Mouse (Mus musculus): Measurements from ENCODE around the gene Ltc4s.

The Ltc4s gene

GRCm38 (mm10) chr11:50223783-50224662, 14.4 kb downstream of the Ltc4s start:
- DNase-seq (ENCODE audit: low spot score): no peak

- no peak for DNase-seq (ENCODE audit: low spot score)
These were observed 15.7 kb downstream of the Ltc4s start for GRCm38 (mm10) chr11:50222559-50223276.

GRCm38 (mm10) chr11:50219833-50220232, 18.6 kb downstream of the Ltc4s start:
- no peak for DNase-seq (ENCODE audit: low spot score)

GRCm38 (mm10) chr11:50217811-50218210, 20.6 kb downstream of the Ltc4s start:
- no peak for DNase-seq (ENCODE audit: low spot score)

- DNase-seq (ENCODE audit: low spot score): no peak
These were observed 21.6 kb downstream of the Ltc4s start for GRCm38 (mm10) chr11:50216724-50217366.

- DNase-seq (ENCODE audit: low spot score): no peak
These were observed 22.8 kb downstream of the Ltc4s start for GRCm38 (mm10) chr11:50215633-50216032.

GRCm38 (mm10) chr11:50214631-50215030, 23.8 kb downstream of the Ltc4s start:
- no peak for DNase-seq (ENCODE audit: low spot score)

- no peak for DNase-seq (ENCODE audit: low spot score)
These were observed 25.3 kb downstream of the Ltc4s start for GRCm38 (mm10) chr11:50212848-50213758.

GRCm38 (mm10) chr11:50212060-50212739, 26.2 kb downstream of the Ltc4s start:
- no peak for DNase-seq (ENCODE audit: low spot score)

- no peak for DNase-seq (ENCODE audit: low spot score)
These were observed 26.9 kb downstream of the Ltc4s start for GRCm38 (mm10) chr11:50211322-50212059.

GRCm38 (mm10) chr11:50210505-50211151, 27.8 kb downstream of the Ltc4s start, which contains the start of the genes Sqstm1 and Mgat4b:
TSS of gene Sqstm1 (minus strand) at chr11:50210827.
TSS of gene Mgat4b (plus strand) at chr11:50210890.
- peak; percentile 77 for DNase-seq (ENCODE audit: low spot score)

GRCm38 (mm10) chr11:50210101-50210504, 28.3 kb downstream of the Ltc4s start:
- peak; percentile 82 for DNase-seq (ENCODE audit: low spot score)

- no peak for DNase-seq (ENCODE audit: low spot score)
These were observed 30.4 kb downstream of the Ltc4s start for GRCm38 (mm10) chr11:50208039-50208438.

GRCm38 (mm10) chr11:50207344-50207743, 31.1 kb downstream of the Ltc4s start:
- DNase-seq (ENCODE audit: low spot score): no peak

- DNase-seq (ENCODE audit: low spot score): no peak
These were observed 32.4 kb downstream of the Ltc4s start for GRCm38 (mm10) chr11:50206037-50206436.

GRCm38 (mm10) chr11:50205434-50205833, 33.0 kb downstream of the Ltc4s start:
- no peak for DNase-seq (ENCODE audit: low spot score)

GRCm38 (mm10) chr11:50203302-50203827, 35.1 kb downstream of the Ltc4s start:
- DNase-seq (ENCODE audit: low spot score): no peak

GRCm38 (mm10) chr11:50201590-50201989, 36.8 kb downstream of the Ltc4s start:
- DNase-seq (ENCODE audit: low spot score): no peak

- DNase-seq (ENCODE audit: low spot score): no peak
These were observed 37.8 kb downstream of the Ltc4s start for GRCm38 (mm10) chr11:50200613-50201012.

Data from left cerebral cortex, adult 11 months (tissue).